Mouse (Mus musculus) embryonic facial prominence, embryonic 11.5 days (tissue): ENCODE results near the gene Il6ra. TPM values are rescaled to one million over a fixed set of nuclear protein-coding genes. Genes with fewer than 3 reads are reported as not detected.
A peak's percentile ranks its signal among the peaks of the same experiment; 100 is the strongest.

ENCODE experiments used
- ATAC-seq: fragments of 200-750 bp; cut with Nextera tagmentation; replicated peaks from 2 replicates; pipeline ENCODE4 v1.8.0; 2017; ENCODE audit warnings: low read depth; ENCODE audit not compliant: insufficient number of reproducible peaks, low FRiP score, low TSS enrichment
- DNase-seq: peaks from one replicate; pipeline ENCODE4 v3.0.0-alpha.2; 2015; ENCODE audit warnings: low spot score
- H3K27ac ChIP-seq: fragments of 300-500 bp; sonication (generic); replicated peaks from 2 replicates; pipeline ENCODE4 v1.5.1; 2014; ENCODE audit warnings: mild to moderate bottlenecking, low read depth, low read length, control low read depth
- H3K27me3 ChIP-seq: fragments of 300-500 bp; sonication (generic); 2 replicates; pipeline ENCODE4 v1.6.1; 2014; ENCODE audit warnings: mild to moderate bottlenecking, low read length, moderate library complexity, mixed read lengths; ENCODE audit not compliant: control insufficient read depth, insufficient read depth
- H3K36me3 ChIP-seq: fragments of 300-500 bp; sonication (generic); replicated peaks from 2 replicates; pipeline ENCODE4 v1.6.1; 2014; ENCODE audit warnings: low read depth, mild to moderate bottlenecking, low read length, moderate library complexity, mixed read lengths; ENCODE audit not compliant: control insufficient read depth, insufficient read depth
- H3K4me1 ChIP-seq: fragments of 300-500 bp; sonication (generic); 2 replicates; pipeline ENCODE4 v1.6.1; 2014; ENCODE audit warnings: low read length, mixed read lengths; ENCODE audit not compliant: control insufficient read depth, insufficient read depth
- H3K4me2 ChIP-seq: fragments of 300-500 bp; sonication (generic); 2 replicates; pipeline ENCODE4 v1.6.1; 2014; ENCODE audit warnings: low read depth, mild to moderate bottlenecking, control low read depth, low read length, moderate library complexity
- H3K4me3 ChIP-seq: fragments of 300-500 bp; sonication (generic); 2 replicates; pipeline ENCODE4 v1.5.1; 2014; ENCODE audit warnings: low read depth, low read length, control low read depth
- H3K9ac ChIP-seq: fragments of 300-500 bp; sonication (generic); replicated peaks from 2 replicates; pipeline ENCODE4 v1.6.1; 2014; ENCODE audit warnings: mild to moderate bottlenecking, control low read depth, low read length
- H3K9me3 ChIP-seq: fragments of 300-500 bp; sonication (generic); replicated peaks from 2 replicates; pipeline ENCODE4 v1.6.1; 2016; ENCODE audit warnings: mild to moderate bottlenecking, low read length, inconsistent platforms, mixed read lengths; ENCODE audit not compliant: control insufficient read depth
- WGBS: fragments of 180-500 bp; shearing (Covaris S2); extraction: QIAGEN DNeasy Blood & Tissue Kit; methylation state at CpG from one replicate; pipeline ENCODE4 v1.1.7; 2014; 5-methylcytosine and 5-hydroxymethylcytosine counted together
- polyA plus RNA-seq: library from polyadenylated mRNA; unstranded; fragments of >200 nt; fragmentation: Nextera tagmentation; extraction: Ambion mirVana; gene quantifications from 2 replicates; pipeline ENCODE4 v1.2.1, GENCODE M21; 2014

Il6ra gene
- polyA plus RNA-seq, 1 experiment from 2014 or later: 0.21 TPM

DNA sequence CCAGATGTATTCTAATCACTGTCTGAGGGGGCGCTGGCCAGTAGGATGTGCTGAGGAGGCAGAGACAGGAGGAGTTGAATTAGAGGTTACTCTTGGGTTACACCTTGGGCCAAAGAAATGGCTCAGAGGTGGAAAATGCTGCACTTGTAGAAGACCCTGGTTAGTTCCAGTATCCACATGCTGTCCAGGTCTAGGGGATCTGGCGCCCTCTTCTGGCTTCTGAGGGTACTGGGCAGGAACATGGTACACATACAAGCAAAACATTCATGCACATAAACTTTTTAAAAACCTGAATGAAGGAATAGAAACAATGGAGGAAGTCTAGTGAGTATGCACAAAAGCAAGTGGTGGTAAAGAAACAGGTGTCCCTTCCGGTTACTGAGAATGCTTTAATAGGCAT, 55.6 kb downstream of the Il6ra start:
- no peaks in the 10 kb centered on the region for H3K4me1 ChIP-seq
- no peak overlapping the region for H3K9ac ChIP-seq
- DNase-seq (no peak), ATAC-seq (no peak)
- no peaks in the 10 kb centered on the region for H3K9me3 ChIP-seq
- H3K27me3 ChIP-seq: no peaks in the 10 kb centered on the region
- no peak overlapping the region for H3K4me3 ChIP-seq
- H3K27ac ChIP-seq: no peak overlapping the region
- H3K36me3 ChIP-seq: no peaks in the 10 kb centered on the region
- WGBS: 83% methylated on average over 3 of the region's 3 CpGs
- no peak overlapping the region for H3K4me2 ChIP-seq

- no peaks in the 10 kb centered on the region for H3K27me3 ChIP-seq
- H3K9me3 ChIP-seq: no peaks in the 10 kb centered on the region
- DNase-seq: peak; percentile 26
- no peaks in the 10 kb centered on the region for H3K36me3 ChIP-seq
- H3K27ac ChIP-seq: no peak overlapping the region
- no peak overlapping the region for H3K4me2 ChIP-seq
- 76% methylated on average over 5 of the region's 5 CpGs for WGBS
- H3K9ac ChIP-seq: no peak overlapping the region
- H3K4me3 ChIP-seq: no peak overlapping the region
- ATAC-seq: no peak
- no peaks in the 10 kb centered on the region for H3K4me1 ChIP-seq
Observed at GRCm38 (mm10) chr3:89853752-89854151, 59.2 kb downstream of the Il6ra start.

- Histone ChIP-seq H3K4me3 (no peak overlapping the region), H3K36me3 (no peaks in the 10 kb centered on the region), H3K4me1 (no peaks in the 10 kb centered on the region), H3K27ac (no peak overlapping the region), H3K4me2 (no peak overlapping the region), H3K9me3 (no peaks in the 10 kb centered on the region), H3K9ac (no peak overlapping the region), H3K27me3 (no peaks in the 10 kb centered on the region)
- 87% methylated on average over 6 of the region's 6 CpGs for WGBS
- ATAC-seq: no peak
- no peak for DNase-seq
Observed at GRCm38 (mm10) chr3:89848083-89848482, 64.9 kb downstream of the Il6ra start.

- no peak for ATAC-seq
- no peak for DNase-seq
- no peaks in the 10 kb centered on the region for H3K36me3 ChIP-seq
- H3K9me3 ChIP-seq: no peaks in the 10 kb centered on the region
- no peak overlapping the region for H3K27ac ChIP-seq
- H3K9ac ChIP-seq: no peak overlapping the region
- no peak overlapping the region for H3K4me3 ChIP-seq
- no peak overlapping the region for H3K4me2 ChIP-seq
- H3K4me1 ChIP-seq: no peaks in the 10 kb centered on the region
- H3K27me3 ChIP-seq: no peaks in the 10 kb centered on the region
- 91% methylated on average over 6 of the region's 6 CpGs for WGBS
Observed at GRCm38 (mm10) chr3:89847596-89847995, 65.4 kb downstream of the Il6ra start.

GRCm38 (mm10) chr3:89847126-89847525, 65.9 kb downstream of the Il6ra start:
- H3K4me3 ChIP-seq: no peak overlapping the region
- H3K36me3 ChIP-seq: no peaks in the 10 kb centered on the region
- DNase-seq (no peak), ATAC-seq (no peak)
- no peaks in the 10 kb centered on the region for H3K9me3 ChIP-seq
- H3K4me2 ChIP-seq: no peak overlapping the region
- no peaks in the 10 kb centered on the region for H3K27me3 ChIP-seq
- H3K27ac ChIP-seq: no peak overlapping the region
- H3K4me1 ChIP-seq: no peaks in the 10 kb centered on the region
- 86% methylated on average over 3 of the region's 3 CpGs for WGBS
- H3K9ac ChIP-seq: no peak overlapping the region

- H3K9ac ChIP-seq: no peak overlapping the region
- no peaks in the 10 kb centered on the region for H3K9me3 ChIP-seq
- H3K4me3 ChIP-seq: no peak overlapping the region
- H3K36me3 ChIP-seq: no peaks in the 10 kb centered on the region
- 80% methylated on average over 9 of the region's 9 CpGs for WGBS
- no peak overlapping the region for H3K27ac ChIP-seq
- H3K4me2 ChIP-seq: no peak overlapping the region
- ATAC-seq: no peak
- DNase-seq: no peak
- no peaks in the 10 kb centered on the region for H3K4me1 ChIP-seq
- no peaks in the 10 kb centered on the region for H3K27me3 ChIP-seq
Observed at GRCm38 (mm10) chr3:89845814-89846213, 67.2 kb downstream of the Il6ra start.

GRCm38 (mm10) chr3:89843148-89843547, 69.8 kb downstream of the Il6ra start:
- Histone ChIP-seq H3K4me2 (no peak overlapping the region), H3K9ac (no peak overlapping the region), H3K36me3 (no peaks in the 10 kb centered on the region), H3K9me3 (no peaks in the 10 kb centered on the region), H3K4me1 (no peaks in the 10 kb centered on the region), H3K4me3 (no peak overlapping the region), H3K27ac (no peak overlapping the region), H3K27me3 (no peaks in the 10 kb centered on the region)
- DNase-seq (no peak), ATAC-seq (no peak)
- WGBS: 65% methylated on average over 9 of the region's 9 CpGs

DNA sequence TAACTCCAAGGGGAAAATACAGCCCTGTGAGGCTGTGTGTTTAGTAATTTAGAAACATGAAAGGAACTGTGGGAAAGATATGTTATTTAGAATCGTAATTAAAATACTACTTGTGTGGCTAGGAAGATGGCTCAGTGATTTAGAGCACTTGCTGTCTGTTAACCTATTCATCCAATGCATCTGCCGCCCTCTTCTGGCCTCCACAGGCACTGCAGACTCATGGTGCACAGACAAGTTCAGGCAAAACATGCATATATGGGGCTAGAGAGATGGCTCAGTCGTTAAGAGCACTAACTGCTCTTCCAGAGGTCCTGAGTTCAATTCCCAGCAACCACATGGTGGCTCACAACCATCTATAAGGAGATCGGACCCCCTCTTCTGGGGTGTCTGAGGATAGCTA, 70.7 kb downstream of the Il6ra start:
- Histone ChIP-seq H3K4me3 (no peak overlapping the region), H3K9ac (no peak overlapping the region), H3K36me3 (no peaks in the 10 kb centered on the region), H3K4me1 (no peaks in the 10 kb centered on the region), H3K4me2 (no peak overlapping the region), H3K27ac (no peak overlapping the region), H3K27me3 (no peaks in the 10 kb centered on the region), H3K9me3 (no peaks in the 10 kb centered on the region)
- peak; percentile 36 for DNase-seq
- no peak for ATAC-seq
- 76% methylated on average over 4 of the region's 4 CpGs for WGBS
